9 mouse cellular contexts compared by ENCODE assay signal in genomic region chr1:188980050-188980449, GRCm38 (mm10). TPM values are rescaled to one million over a fixed set of nuclear protein-coding genes. Genes with fewer than 3 reads are reported as not detected.
A peak's percentile ranks its signal among the peaks of the same experiment; 100 is the strongest.
DNase-seq lines count a peak whose midpoint lies in the region; ATAC-seq and TF ChIP-seq lines count a peak whose summit lies in the region.
"Had no signal": no experiment of that assay in that cellular context is flagged by ENCODE, and none has a peak within 500 bp of the region (broad histone marks: within the 10 kb centered on the region; RNA-seq: fewer than 3 reads in every experiment).

No protein-coding gene starts in this region.

- TF ChIP-seq POLR2A in bone marrow macrophage, adult 2 months (IDR thresholded peaks at IDR 0.05; ENCODE audit: borderline replicate concordance, low read depth, low read length): no peak

- peak; percentile 78 for DNase-seq in 3T3-L1 (ENCODE audit: low read depth, low spot score)
- DNase-seq in embryonic facial prominence, embryonic 14.5 days (ENCODE audit: low spot score): peak; percentile 41
- peak; percentile 44 to 65 for DNase-seq in left cerebral cortex, adult 2 months (ENCODE audit: extremely low spot score in 1 of 2, low spot score in 2 of 2)
- peak; percentile 13 to 59 for DNase-seq in thymus, postnatal 10 days (ENCODE audit: low spot score in 2 of 2)

- H3K4me2 ChIP-seq in embryonic facial prominence, embryonic 14.5 days (ENCODE audit: low read depth, low read length): no peak overlapping the region
- H3K4me2 ChIP-seq in hindbrain, embryonic 16.5 days (ENCODE audit: low read length): no peak overlapping the region
- H3K4me2 ChIP-seq: heart, embryonic 15.5 days had no signal

- H3K4me3 ChIP-seq in bone marrow macrophage, adult 2 months (ENCODE audit: insufficient read depth, low read length): no peak overlapping the region
- no peak overlapping the region for H3K4me3 ChIP-seq in embryonic facial prominence, embryonic 14.5 days (ENCODE audit: low read depth, low read length)
- no peak overlapping the region for H3K4me3 ChIP-seq in hindbrain, embryonic 16.5 days (ENCODE audit: low read length)
- no peak overlapping the region for H3K4me3 ChIP-seq in left cerebral cortex, adult 2 months
- H3K4me3 ChIP-seq: heart, embryonic 15.5 days had no signal

- H3K9me3 ChIP-seq in embryonic facial prominence, embryonic 14.5 days (ENCODE audit: control insufficient read depth, low read length): no peaks in the 10 kb centered on the region
- no peaks in the 10 kb centered on the region for H3K9me3 ChIP-seq in hindbrain, embryonic 16.5 days (ENCODE audit: control insufficient read depth, low read length)
- H3K9me3 ChIP-seq: heart, embryonic 15.5 days had no signal

- intact Hi-C loops in left cerebral cortex, adult 2 months (cut with DNase I): no loop called here

- no peak overlapping the region for H3K27ac ChIP-seq in bone marrow macrophage, adult 2 months (ENCODE audit: insufficient read depth, low read depth, low read length)
- H3K27ac ChIP-seq in embryonic facial prominence, embryonic 14.5 days (replicated peaks; ENCODE audit: low read depth, low read length): no peak overlapping the region
- H3K27ac ChIP-seq in hindbrain, embryonic 16.5 days (ENCODE audit: low read depth, low read length): no peak overlapping the region
- H3K27ac ChIP-seq in left cerebral cortex, adult 2 months: no peak overlapping the region
- H3K27ac ChIP-seq: heart, embryonic 15.5 days had no signal

- ATAC-seq in CD4-positive, CD25-positive, alpha-beta regulatory T cell, adult 4 months: peak; percentile 89
- peak; percentile 41; the same call in 1 of the 2 replicates for ATAC-seq in embryonic facial prominence, embryonic 14.5 days (ENCODE audit: low read depth)
- 0 out of 2 replicates have a peak, but pooled peaks have one; percentile 52 for ATAC-seq in hindbrain, embryonic 16.5 days
- peak; percentile 94 for ATAC-seq in megakaryocyte-erythroid progenitor cell, adult 5-6 weeks (replicated peaks; ENCODE audit: low FRiP score, low TSS enrichment, poor library complexity, severe bottlenecking)

- TF ChIP-seq CTCF in bone marrow macrophage, adult 2 months (IDR thresholded peaks at IDR 0.05; ENCODE audit: low read depth, low read length): peak; percentile 65
- TF ChIP-seq CTCF in left cerebral cortex, adult 2 months (IDR thresholded peaks at IDR 0.05): peak; percentile 86

- peaks cover 88% of the 10 kb centered on the region for H3K36me3 ChIP-seq in embryonic facial prominence, embryonic 14.5 days (ENCODE audit: control insufficient read depth, insufficient read depth, low read length)
- peaks cover 36% of the 10 kb centered on the region for H3K36me3 ChIP-seq in hindbrain, embryonic 16.5 days (ENCODE audit: control insufficient read depth, insufficient read depth, low read length)

- 27% methylated on average over 3 of the region's 3 CpGs for WGBS in embryonic facial prominence, embryonic 14.5 days
- 23% methylated on average over 3 of the region's 3 CpGs for WGBS in hindbrain, embryonic 16.5 days

- H3K27me3 ChIP-seq in embryonic facial prominence, embryonic 14.5 days (replicated peaks; ENCODE audit: control insufficient read depth, insufficient read depth, low read length): no peaks in the 10 kb centered on the region
- no peaks in the 10 kb centered on the region for H3K27me3 ChIP-seq in hindbrain, embryonic 16.5 days (replicated peaks; ENCODE audit: control insufficient read depth, insufficient read depth, low read length)
- H3K27me3 ChIP-seq: heart, embryonic 15.5 days had no signal

- no peaks in the 10 kb centered on the region for H3K4me1 ChIP-seq in bone marrow macrophage, adult 2 months (ENCODE audit: control insufficient read depth, insufficient read depth, low read length)
- no peaks in the 10 kb centered on the region for H3K4me1 ChIP-seq in embryonic facial prominence, embryonic 14.5 days (ENCODE audit: control insufficient read depth, insufficient read depth, low read length)
- H3K4me1 ChIP-seq in hindbrain, embryonic 16.5 days (ENCODE audit: control insufficient read depth, insufficient read depth, low read depth, low read length): no peaks in the 10 kb centered on the region
- H3K4me1 ChIP-seq: heart, embryonic 15.5 days had no signal

- H3K9ac ChIP-seq in embryonic facial prominence, embryonic 14.5 days (ENCODE audit: low read depth, low read length): no peak overlapping the region
- no peak overlapping the region for H3K9ac ChIP-seq in hindbrain, embryonic 16.5 days (ENCODE audit: low read depth, low read length)
- H3K9ac ChIP-seq: heart, embryonic 15.5 days had no signal

RNA-seq across cellular contexts. Expression of gene Kctd3, which starts 27.6 kb away (rescaled TPM):
- 1 to 10 TPM; 5.9 to 8.2 TPM for polyA plus RNA-seq in CD4-positive, CD25-positive, alpha-beta regulatory T cell, adult 4 months (2017; shearing (Covaris generic))
- polyA plus RNA-seq in bone marrow macrophage, adult 2 months (2012; ENCODE audit: insufficient read depth, insufficient read length, missing spikeins): 10.4 and 12.9 TPM in 2 replicates
- 28.5 and 34.1 TPM in 2 replicates for polyA plus RNA-seq in embryonic facial prominence, embryonic 14.5 days (2014; fragmentation: Nextera tagmentation; extraction: Ambion mirVana)
- polyA plus RNA-seq in hindbrain, embryonic 16.5 days (2015; fragmentation: Nextera tagmentation; extraction: Ambion mirVana): 45.8 and 50.5 TPM in 2 replicates
- total RNA-seq in left cerebral cortex, adult 2 months (2021): 10 to 100 TPM; 81.3 to 87.4 TPM
- 25.1 and 27.4 TPM in 2 replicates for total RNA-seq in megakaryocyte-erythroid progenitor cell, adult 5-6 weeks (2014; fragmentation: Nextera tagmentation)
- total RNA-seq in megakaryocyte-erythroid progenitor cell, adult 5-6 weeks (2017): 17.7 and 37.2 TPM in 2 replicates

Comparison
In these comparisons a context has a peak if more than half of its experiments do, and no peak if none do; other contexts are left out.
1. ATAC-seq: peak in every context shown above with its lines; median percentile 94 in megakaryocyte-erythroid progenitor cell, adult 5-6 weeks; 89 in CD4-positive, CD25-positive, alpha-beta regulatory T cell, adult 4 months; 52 in hindbrain, embryonic 16.5 days; 41 in embryonic facial prominence, embryonic 14.5 days.